ENCODE assay signal across 12 mouse cellular contexts in the genomic region with DNA sequence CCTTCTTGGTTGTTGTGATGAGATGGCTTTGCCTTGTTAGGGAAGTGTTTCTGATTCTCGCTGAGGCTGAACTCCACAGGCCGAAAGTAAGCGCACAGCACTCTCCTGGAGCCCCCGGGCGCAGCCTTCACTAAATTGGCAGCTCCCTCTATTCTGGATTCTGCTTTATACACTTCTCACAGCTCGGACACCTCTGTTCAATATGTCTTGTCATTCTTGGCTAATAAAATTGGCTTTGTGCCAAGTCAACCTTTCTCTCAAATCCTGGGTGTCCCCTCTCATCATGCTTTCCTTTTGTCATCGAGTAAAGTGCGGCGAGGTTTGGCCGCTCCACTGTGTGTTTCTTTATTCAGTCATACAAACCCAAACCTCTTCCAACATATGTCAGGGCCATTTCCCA.
"Had no signal": no experiment of that assay in that cellular context is flagged by ENCODE, and none has a peak within 500 bp of the region (broad histone marks: within the 10 kb centered on the region; RNA-seq: fewer than 3 reads in every experiment).

No protein-coding gene starts in this region.

- H3K4me1 ChIP-seq: neural tube, embryonic 15.5 days had no signal

- H3K27me3 ChIP-seq: neural tube, embryonic 15.5 days had no signal

- H3K9me3 ChIP-seq: limb, embryonic 13.5 days; neural tube, embryonic 15.5 days had no signal

- H3K4me2 ChIP-seq: limb, embryonic 13.5 days; neural tube, embryonic 15.5 days had no signal

- H3K4me3 ChIP-seq: limb, embryonic 13.5 days; myocyte; neural tube, embryonic 15.5 days had no signal

- H3K36me3 ChIP-seq: limb, embryonic 13.5 days; neural tube, embryonic 15.5 days had no signal

- DNase-seq: kidney, postnatal 36 days; layer of hippocampus, adult 9-11 months; layer of hippocampus, postnatal 36 days; lung, adult 18-20 months; right cerebral cortex, adult 18-20 months; right cerebral cortex, postnatal 25 days; thymus, postnatal 4 days had no signal

- H3K9ac ChIP-seq: limb, embryonic 13.5 days; liver, embryonic 14.5 days; neural tube, embryonic 15.5 days had no signal

- H3K27ac ChIP-seq: kidney, postnatal 0 days; limb, embryonic 13.5 days; liver, embryonic 14.5 days; neural tube, embryonic 15.5 days had no signal
